Mouse (Mus musculus): ENCODE measurements around the gene Zfp932.
"Not testable (repeated sequence)": the region's sequence is repeated elsewhere in the genome, so short reads cannot be mapped to it uniquely, and the experiment has no call there.

DNA sequence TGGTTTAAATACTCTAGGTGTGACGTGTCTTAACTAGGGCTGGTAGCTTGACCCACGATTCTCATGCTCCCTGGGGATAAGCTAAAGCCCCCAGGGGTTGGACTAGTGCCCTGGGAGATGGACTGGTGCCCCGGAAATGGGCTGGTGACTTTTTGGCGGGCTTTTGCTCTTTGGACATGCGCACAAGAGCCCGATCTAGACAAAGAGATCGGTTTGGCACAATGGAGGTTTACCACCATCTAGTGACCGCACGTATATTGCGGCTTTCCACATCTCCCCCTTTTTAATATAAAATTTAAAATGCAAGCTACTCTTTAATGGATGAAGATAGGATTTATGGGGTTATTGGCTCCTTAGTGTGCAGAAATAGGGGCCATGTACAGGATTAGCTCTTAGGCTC lies 19.5 kb downstream of the Zfp932 start:
- TF ChIP-seq CTCF (IDR thresholded peaks at IDR 0.05; ENCODE audit: extremely low read depth, insufficient read depth, insufficient read length, insufficient replicate concordance); POLR2A (IDR thresholded peaks at IDR 0.05; ENCODE audit: low read depth, low read length): not testable (repeated sequence)
